Mouse (Mus musculus): ENCODE data around the gene Guk1.
"Not testable (repeated sequence)": the region's sequence is repeated elsewhere in the genome, so short reads cannot be mapped to it uniquely, and the experiment has no call there.

Gene Guk1

DNA sequence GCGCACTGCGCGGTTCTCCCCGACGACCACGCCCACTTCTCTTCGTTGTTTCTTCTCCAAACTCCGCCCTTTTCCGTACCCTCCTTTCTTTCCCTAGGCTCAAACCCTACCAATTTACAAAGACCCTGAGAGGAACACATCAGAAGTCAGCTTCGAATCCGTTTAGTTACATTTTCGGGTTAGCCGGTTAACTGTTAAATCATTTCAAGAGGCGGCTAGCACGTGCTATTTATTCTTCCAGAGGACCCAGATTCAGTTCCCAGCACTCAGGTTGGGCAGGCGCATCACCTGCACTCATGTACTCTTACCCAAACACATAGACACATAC is at the start of gene Guk1:
Guk1 (minus strand) TSS at position 154 of the 328 bp plus-strand sequence.
- no peak for DNase-seq (ENCODE audit: extremely low spot score, low read depth, low spot score)

DNA sequence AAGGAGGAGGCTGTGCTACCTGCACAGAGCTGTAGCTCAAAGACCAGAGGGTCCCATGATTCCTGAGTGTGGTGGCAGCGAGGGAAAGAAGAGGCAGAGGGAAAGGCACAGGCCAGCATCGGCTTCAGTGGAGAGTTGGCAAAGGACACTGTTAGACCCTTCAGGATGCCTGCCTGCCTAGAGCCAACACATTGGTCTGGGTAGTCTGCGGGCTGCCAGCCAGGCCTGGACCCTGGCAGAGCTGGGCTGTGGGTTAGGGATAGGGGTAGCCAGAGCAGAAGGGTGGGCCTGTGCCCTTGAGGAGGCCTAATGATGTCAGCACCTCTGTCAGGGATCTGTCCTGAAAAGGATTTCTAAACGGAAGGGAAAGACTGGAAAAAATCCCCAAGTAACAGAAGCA is 47.8 kb upstream of the Guk1 start:
- no peak for DNase-seq (ENCODE audit: extremely low spot score, low read depth, low spot score)

DNA sequence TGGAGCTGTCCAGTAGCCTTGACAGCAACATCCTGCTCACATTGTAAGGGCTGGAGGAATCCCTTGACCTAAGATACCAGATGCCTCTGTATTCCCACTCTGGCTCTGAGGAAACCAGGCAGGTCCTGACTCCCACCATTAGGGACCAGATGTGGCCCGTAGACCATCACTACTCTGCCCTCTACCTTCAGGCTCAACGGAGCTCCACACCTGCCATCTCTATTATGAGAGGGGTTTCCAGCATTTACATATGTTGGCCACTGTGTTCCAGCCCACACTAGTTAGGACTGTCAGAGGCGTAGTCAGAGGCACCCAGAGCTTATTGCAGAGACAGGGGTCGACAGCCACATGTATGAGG is 47.4 kb upstream of the Guk1 start:
- DNase-seq (ENCODE audit: extremely low spot score, low read depth, low spot score): no peak

DNA sequence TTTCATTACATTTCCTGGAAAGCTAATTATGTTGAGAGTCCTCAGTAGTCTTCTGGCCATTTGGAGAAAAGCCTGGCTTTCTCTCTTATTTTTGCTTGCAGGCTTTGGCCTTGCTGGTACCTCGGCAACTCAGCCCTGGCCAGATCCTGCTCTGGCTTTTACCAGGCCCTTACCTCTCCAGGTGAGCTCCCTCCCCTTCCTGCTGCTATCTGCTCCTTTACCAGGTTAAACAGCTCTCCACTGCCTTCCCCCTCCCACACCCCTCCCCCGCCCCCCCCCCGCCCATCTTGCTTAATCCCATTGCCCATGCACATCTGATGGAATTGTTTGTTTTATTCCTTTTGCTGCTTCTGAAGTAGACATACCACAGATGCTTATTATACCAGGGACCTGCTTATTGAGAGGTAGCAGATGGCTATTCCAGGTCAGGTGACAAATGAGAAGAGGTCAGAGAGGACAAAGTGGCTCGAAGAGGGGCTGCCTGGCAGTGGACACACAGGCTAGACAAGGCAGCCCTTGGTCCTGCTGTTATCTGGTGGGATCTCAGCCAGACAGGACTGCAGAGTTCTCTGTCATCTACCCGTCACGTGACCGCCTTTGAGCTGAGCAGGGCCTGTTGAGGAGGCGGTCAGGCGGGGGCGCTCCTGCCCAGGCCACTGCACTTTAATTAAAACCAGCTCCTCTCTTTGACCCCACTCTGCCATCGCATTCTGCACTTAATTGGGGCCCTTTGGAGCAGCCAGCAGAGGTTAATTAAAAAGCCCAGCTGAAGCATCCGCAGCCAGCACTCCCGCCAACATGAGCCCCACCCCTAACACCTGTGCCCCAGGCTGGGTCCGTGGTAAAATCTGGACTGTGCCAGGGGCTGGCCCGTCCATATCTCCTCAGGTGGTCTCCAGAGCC is 46.8 kb upstream of the Guk1 start:
- DNase-seq (ENCODE audit: extremely low spot score, low read depth, low spot score): peak; percentile 49

DNA sequence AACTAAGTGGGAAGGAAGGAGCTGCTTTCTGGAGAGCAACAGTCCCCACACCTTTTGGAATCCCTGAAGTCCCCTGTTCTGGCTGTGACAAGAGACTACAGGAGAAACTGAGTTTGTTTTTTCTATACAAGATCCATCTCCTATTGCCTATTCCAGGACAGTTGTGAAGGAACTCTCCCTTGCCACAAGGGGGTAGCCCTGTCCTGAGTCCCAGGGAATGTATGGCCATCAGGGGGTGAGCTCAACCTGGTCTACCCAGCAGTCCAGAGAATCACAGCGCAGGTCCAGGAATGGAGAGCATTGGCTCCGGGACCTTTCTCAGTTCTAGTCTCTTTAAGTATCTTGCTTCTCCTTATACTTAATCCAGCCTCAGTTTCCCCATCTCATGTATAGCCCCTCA is 40.8 kb upstream of the Guk1 start:
- DNase-seq (ENCODE audit: extremely low spot score, low read depth, low spot score): no peak

DNA sequence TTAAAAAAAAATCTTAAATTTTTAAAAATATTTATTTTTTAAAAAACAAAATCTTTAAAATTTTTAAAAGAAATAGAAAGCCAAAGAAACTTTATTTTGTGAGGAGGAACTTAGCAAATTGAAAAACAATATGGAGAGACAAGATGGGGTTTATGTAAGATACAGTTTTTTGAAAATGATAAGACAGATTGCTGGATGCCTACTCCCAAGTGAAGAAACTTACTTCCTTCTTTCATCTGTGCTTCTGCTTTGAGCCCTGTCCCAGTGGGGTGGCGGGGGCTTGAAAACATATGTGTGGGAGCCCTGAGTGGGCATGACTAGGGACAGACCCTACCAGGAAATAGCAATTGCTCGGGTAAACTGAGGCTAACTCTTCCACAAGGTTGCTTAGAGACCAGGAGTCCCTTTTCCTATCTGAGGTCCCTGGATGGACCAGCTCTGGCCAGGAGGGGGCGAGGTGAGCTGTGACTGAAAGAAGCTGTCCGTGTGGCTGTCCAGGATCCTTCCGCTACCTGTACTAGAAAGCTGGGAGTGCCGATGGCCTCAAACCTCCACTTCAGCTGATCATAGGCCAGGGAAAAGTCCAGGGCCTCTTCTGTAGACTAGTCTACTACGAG is 38.2 kb upstream of the Guk1 start:
- no peak for DNase-seq (ENCODE audit: extremely low spot score, low read depth, low spot score)

DNA sequence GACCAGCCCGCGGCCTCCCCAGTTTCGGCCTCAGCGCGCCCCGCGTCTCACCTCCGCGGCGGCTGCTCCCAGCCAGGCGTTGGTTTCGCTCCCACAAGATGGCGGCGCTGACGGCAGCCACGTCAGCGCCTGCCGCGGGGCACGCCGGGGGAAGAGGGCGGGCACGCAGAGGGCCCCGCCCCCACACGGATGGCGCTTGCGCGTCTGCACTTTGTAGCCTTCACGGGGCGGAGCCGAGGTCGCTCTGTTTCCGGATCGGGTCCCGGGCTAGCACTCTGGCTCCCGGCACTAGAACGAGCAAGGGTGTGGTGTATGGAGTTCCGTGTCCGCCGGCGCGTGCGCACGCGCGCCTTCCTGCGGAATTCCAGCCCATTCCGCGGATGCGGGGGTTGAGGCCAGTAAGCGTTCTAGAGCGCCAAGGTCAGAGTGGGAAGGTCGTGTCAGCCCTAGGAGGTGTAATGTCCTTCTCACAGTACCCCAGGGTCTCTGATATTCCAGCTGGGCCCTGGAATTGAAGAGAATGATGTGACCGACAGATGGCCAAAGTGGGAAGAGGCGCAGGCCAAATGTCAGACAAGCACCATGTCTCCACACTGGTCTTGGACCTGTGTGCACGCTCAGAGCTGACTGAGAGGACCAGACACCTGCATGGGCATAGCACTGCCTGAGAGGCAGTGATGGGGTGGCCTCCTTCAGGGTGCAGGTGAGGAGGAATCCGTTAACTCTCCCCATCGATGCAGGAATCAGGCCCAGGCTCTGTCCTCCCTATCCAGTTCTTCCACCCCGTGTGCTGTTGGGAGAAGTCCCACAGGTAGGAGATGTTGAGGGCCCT is 36.3 kb upstream of the Guk1 start, which contains the start of gene Arf1:
Arf1 (minus strand) TSS at position 149 of the 832 bp plus-strand sequence.
- DNase-seq (ENCODE audit: extremely low spot score, low read depth, low spot score): peak; percentile 92

DNA sequence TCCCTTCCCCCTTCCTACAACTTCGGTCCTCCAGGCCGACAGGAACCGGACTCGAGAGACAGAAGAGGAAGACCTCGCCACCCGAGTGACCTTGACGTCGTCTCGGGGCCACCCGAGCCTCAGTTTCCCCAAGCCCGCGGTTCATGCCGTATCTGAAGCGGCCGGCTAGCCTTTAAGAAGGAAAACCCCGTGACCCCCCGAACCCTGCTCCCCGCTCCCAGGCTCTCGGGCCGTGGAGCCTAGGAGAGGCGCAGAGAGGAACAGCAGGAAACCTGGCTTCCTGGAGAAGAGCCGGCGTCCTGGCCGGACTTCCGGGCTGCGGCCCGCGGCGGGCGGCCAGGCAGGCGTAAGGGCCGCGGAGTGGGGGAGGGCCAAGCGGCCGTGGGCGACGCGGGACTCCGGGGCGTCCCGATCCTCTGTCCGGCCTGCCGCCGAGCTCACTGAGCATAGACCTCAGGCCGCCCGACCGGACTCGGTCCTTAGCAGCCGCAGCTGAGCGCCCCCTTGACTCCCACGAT is 35.7 kb upstream of the Guk1 start:
- DNase-seq (ENCODE audit: extremely low spot score, low read depth, low spot score): no peak

DNA sequence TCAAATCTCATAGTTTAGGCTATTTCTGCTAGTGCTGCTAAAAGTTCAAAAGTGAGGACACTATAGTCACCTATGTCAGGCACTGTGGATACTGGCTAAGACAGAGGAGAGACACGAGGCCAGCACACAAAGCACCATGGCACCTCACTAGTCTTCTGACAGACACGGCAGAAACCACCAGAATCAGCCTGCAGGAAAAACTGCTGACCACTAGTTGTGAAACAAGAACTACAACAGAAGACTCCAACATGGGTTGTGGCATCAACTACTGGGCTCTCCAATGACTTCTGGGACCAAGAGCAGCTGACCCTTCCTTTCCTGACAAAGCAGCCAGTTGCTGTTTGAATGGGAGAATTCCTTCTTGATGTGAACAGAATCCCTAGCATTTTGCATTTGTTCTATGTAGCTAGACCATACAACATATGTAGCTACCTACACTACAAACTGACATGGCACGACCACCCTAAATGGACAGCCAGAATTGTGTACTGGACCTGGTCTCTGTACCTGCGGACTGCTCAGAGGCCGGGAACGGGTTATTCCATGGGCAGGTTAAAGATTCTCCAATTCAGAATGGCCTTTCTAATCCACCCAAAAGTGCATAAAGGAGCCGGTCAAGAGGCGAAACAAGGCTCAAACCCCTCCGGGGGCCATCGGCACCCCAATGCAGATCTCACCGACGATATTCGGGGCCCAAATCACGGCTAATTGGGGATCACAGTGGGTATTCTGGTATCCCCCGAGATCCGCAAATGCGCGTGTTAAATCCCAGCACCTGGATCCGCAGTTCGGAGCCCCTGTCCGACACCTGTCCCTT is 35.0 kb upstream of the Guk1 start:
- DNase-seq (ENCODE audit: extremely low spot score, low read depth, low spot score): no peak

DNA sequence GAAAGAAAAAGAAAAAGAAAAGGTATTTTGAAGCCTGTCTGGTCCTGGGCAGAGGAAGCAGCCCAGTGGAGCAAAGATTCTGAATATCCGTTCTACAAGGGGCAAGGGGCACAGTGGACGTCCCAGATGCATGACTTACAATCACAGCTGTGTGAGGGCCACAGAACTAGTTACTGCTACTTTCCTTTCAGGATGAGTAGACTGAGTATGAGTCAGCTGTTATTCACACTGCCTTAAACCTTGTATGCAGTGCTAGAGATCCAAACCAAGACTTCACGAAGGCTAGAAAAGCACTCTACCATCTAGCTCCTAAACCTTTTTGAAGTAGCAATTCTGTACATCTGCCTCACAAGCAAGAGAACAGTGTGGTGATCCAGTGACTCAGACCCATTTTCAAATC is 34.2 kb upstream of the Guk1 start:
- DNase-seq (ENCODE audit: extremely low spot score, low read depth, low spot score): no peak

DNA sequence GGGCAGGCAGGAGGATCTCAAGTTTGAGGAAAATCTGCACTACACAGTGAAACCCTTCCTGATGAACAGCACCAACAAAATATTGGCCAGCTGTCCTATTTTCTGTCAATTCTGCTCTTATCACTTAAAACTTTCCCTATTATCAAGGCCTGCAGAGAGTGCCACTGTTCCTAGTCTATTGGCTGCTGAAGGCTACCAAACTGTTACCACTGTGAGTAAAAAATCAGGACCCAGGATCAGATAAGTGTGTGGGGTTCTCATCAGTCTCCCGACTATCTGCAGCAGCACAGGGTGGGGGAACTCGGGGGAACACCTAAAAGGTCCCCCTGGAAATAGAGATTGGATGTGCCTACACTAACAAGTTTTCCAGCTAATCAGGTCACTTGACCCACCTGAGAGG is 33.2 kb upstream of the Guk1 start:
- no peak for DNase-seq (ENCODE audit: extremely low spot score, low read depth, low spot score)

DNA sequence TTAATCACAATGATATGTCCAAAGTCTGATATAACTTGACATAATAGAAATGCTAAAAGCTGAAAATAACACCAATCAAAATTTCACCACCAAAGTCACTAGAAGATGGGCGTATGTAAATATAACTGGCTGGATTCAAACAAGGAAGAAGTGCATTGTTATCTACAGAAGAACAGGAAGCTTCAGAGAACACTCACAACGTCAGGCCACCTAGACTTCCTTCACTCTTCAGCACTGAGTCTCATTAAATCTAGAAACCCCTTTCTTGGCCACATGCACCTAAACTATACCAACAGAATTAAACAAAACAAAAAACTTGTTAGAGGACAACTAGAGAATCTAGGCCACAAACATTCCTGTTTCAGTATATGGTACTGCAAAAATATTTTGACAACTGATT is 32.5 kb upstream of the Guk1 start:
- DNase-seq (ENCODE audit: extremely low spot score, low read depth, low spot score): no peak

DNA sequence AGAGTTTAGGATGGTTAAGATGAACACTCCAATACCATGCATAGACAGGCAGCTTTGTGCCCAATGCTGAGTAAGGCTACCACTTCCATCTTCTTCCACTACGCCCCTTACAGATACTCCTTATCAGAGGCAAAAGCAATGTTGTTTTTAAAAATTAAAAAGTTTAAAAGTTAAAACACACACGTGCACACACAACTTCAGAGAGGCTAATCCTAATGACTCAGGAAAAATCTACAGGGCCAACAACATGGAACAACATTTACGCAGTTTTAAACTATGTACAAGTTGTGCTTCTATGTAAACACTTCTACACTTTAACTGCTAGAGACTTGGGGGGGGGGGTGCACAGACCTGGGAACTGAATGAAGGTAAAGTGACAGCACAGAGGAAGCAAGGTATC is 32.0 kb upstream of the Guk1 start:
- no peak for DNase-seq (ENCODE audit: extremely low spot score, low read depth, low spot score)

DNA sequence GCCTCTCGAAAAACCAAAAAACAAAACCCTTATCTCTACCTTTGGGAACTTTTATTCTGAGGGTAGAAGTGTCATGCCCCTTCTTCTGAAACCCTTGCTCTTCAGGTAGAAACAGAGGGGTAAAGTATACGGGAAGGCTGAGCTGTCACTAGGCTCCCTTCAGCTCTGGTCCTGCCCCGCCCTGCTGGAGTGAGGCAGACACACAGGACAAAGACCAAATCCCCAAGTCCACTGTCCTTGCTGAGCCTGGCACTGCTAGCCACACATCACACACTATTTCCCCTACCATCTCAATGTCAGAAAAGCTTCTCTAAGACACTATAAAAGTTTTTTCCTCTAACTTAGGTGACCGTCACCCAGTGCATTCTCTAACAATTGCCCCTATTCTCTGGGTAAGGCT is 30.3 kb upstream of the Guk1 start:
- no peak for DNase-seq (ENCODE audit: extremely low spot score, low read depth, low spot score)

DNA sequence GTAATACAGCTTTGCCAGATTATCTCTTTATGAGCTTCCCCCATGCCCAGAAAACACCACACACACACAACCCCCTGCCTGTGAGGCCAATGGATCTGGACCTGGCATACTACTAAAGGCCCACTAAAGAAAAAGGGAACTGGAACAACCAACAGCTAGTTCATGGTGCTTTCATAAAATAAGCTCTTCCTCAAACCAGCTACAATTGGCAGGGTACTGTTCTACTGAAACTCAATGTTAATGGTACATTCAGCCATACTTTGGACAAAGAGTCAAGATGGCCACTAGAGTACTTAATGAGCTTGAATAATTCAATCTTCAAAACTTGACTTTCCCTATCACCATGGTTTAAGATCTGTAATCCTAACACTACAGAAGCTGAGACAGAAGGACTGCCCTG is 29.6 kb upstream of the Guk1 start:
- DNase-seq (ENCODE audit: extremely low spot score, low read depth, low spot score): no peak

DNA sequence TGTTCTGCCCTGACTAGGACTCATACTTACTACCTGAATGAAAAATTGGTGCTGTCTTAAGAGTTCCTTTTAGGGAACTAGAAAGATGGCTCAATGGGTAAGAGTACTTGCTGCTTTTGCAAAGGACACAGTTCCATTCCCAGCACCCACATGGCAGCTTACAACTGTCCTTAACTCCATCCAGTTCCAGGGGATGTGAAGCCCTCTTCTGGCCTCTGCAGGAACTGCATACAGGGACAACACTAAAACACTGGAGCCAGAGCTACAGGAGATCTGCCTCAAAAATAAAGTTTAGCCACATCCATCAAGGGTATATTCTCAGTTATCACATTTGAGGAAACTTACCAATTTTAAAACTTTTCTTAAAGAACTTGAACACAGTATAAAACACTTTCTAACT is 27.1 kb upstream of the Guk1 start:
- DNase-seq (ENCODE audit: extremely low spot score, low read depth, low spot score): no peak

DNA sequence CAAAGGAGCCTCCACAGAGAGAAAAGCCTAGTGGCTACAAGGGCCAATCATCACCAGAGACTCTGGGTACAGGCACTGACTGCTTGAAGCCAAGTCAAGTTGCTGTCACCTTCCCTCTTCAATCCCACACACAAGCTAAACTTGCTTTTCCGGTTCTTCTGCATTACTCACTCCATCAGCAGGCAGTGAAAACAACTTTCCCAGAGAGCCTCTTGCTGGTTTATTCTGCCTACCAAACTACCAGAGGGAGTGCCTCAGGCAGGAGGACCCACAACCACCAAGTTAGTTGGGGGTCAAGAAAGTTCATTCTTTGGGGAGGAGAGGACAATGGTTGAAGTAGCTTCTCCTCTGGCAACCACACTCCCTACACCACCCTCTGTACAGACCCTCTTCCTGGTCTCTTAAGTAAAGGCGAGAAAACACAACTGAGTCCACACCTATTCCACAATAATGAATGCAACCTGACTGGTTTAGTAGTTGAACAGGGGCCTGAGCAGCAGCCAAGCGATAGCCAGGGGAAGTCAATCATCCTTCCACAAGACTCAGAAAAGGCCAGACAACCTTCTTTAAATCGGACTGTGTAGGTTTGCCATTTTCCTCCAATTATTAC is 26.5 kb upstream of the Guk1 start:
- no peak for DNase-seq (ENCODE audit: extremely low spot score, low read depth, low spot score)

DNA sequence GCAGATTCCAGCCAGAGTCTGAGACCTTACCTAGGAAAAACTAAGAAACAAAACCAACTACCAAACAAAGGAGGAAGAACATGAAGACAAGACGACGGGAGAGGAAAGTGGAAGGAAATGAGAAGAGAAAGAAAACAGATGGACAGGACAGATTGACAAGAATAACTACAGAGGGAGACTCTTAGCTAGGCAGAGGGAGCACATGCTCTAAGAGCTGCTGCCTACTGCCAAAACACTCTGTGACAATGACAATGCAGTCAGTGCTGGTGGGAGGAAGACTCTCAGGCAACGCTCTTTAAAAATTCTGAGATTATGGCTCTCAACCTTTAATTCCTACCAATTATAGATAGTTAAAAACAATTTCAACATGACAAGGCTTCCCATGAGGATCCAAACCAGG is 24.9 kb upstream of the Guk1 start:
- DNase-seq (ENCODE audit: extremely low spot score, low read depth, low spot score): no peak

DNA sequence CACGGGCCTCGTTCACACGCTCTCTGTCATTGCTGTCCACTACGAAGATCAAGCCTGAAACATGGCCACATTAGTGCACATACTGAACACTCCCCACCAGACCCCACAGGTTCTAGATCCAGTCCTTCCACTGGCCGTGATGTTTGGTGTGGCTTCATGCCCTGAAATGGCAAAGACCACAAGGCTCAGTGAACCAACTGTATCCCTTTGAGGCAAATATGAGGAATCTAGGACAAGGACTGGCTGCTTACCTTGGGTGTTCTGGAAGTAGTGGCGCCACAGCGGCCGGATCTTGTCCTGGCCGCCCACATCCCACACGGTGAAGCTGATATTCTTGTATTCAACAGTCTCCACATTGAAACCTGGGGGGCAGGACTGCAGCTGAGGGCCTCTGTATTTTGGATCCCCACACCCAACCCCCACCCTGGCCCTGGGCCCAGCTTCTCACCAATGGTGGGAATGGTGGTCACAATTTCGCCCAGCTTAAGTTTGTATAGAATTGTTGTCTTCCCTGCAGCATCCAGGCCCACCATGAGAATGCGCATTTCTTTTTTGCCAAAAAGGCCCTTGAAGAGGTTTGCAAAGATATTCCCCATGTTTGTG is 21.0 kb upstream of the Guk1 start:
- no peak for DNase-seq (ENCODE audit: extremely low spot score, low read depth, low spot score)

DNA sequence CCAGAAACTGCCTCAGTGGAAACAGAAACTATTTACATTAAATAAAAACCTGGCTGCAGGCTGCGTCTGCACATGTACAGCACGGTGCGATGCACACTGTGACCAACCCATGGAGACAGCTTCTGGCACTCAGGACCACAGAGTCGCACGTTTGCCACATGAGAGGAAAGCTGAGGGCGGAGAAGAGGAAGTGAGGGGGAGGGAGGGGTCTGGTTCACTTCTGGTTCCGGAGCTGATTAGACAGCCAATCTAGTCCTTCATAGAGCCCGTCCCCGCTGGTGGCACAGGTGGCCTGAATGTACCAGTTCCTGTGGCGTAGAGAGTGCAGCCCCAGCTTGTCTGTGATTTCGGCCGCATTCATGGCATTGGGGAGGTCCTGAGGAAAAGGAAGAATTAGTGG is 20.3 kb upstream of the Guk1 start:
- DNase-seq (ENCODE audit: extremely low spot score, low read depth, low spot score): not testable (repeated sequence)

All from hindlimb bud, embryonic 11.5 days (tissue).